Mouse (Mus musculus) lung, postnatal 0 days (tissue): ENCODE data around the gene Zfp326. TPM values are rescaled to one million over a fixed set of nuclear protein-coding genes. Genes with fewer than 3 reads are reported as not detected.

Experiments used
- ATAC-seq: fragments of 200-750 bp; cut with Nextera tagmentation; 2 replicates; pipeline ENCODE4 v1.8.0; 2017; ENCODE audit warnings: moderate library complexity
- DNase-seq: peaks from one replicate; pipeline ENCODE4 v3.0.0-alpha.2; 2016; ENCODE audit warnings: low spot score
- H3K27ac ChIP-seq: fragments of 300-500 bp; sonication (generic); 2 replicates; pipeline ENCODE4 v1.5.1; 2014; ENCODE audit warnings: antibody characterized with exemption, mild to moderate bottlenecking, low read length, mixed read lengths
- H3K27me3 ChIP-seq: fragments of 300-500 bp; sonication (generic); replicated peaks from 2 replicates; pipeline ENCODE4 v1.6.1; 2014; ENCODE audit warnings: low read length, mixed read lengths; ENCODE audit not compliant: insufficient read depth
- H3K36me3 ChIP-seq: fragments of 300-500 bp; sonication (generic); 2 replicates; pipeline ENCODE4 v1.6.1; 2014; ENCODE audit warnings: low read length, mixed read lengths; ENCODE audit not compliant: insufficient read depth
- H3K4me1 ChIP-seq: fragments of 300-500 bp; sonication (generic); 2 replicates; pipeline ENCODE4 v1.6.1; 2014; ENCODE audit warnings: antibody characterized with exemption, low read depth, low read length, mixed read lengths; ENCODE audit not compliant: insufficient read depth
- H3K4me2 ChIP-seq: fragments of 300-500 bp; sonication (generic); replicated peaks from 2 replicates; pipeline ENCODE4 v1.6.1; 2014; ENCODE audit warnings: low read depth, mild to moderate bottlenecking, low read length, moderate library complexity, mixed read lengths
- H3K4me3 ChIP-seq: fragments of 300-500 bp; sonication (generic); 2 replicates; pipeline ENCODE4 v1.5.1; 2014; ENCODE audit warnings: low read depth, low read length
- H3K9ac ChIP-seq: fragments of 300-500 bp; sonication (generic); replicated peaks from 2 replicates; pipeline ENCODE4 v1.6.1; 2014; ENCODE audit warnings: low read depth, mild to moderate bottlenecking
- H3K9me3 ChIP-seq: fragments of 300-500 bp; sonication (generic); 2 replicates; pipeline ENCODE4 v1.6.1; 2016; ENCODE audit warnings: low read length, mixed read lengths
- CTCF ChIP-seq: IDR thresholded peaks from 2 replicates; pipeline ENCODE4 v1.5.1; 2016; ENCODE audit warnings: antibody characterized with exemption, mild to moderate bottlenecking
- EP300 ChIP-seq: IDR thresholded peaks from 2 replicates; pipeline ENCODE4 v1.6.1; 2016; ENCODE audit warnings: antibody characterized with exemption, mild to moderate bottlenecking, control low read depth
- WGBS: fragments of 180-500 bp; shearing (Covaris S2); extraction: QIAGEN DNeasy Blood & Tissue Kit; methylation state at CpG from one replicate; pipeline ENCODE4 v1.1.7; 2014; 5-methylcytosine and 5-hydroxymethylcytosine counted together
- polyA plus RNA-seq: library from polyadenylated mRNA; unstranded; fragments of >200 nt; fragmentation: Nextera tagmentation; extraction: Ambion mirVana; gene quantifications from 2 replicates; pipeline ENCODE4 v1.2.1, GENCODE M21; 2015

Zfp326 gene
- 28.5 and 31.1 TPM in 2 replicates for polyA plus RNA-seq

GRCm38 (mm10) chr5:105876068-105876924, at the start of gene Zfp326:
Zfp326 (plus strand) TSS chr5:105876565.
- Histone ChIP-seq H3K4me2 (peak within 1 kb of the TSS; percentile 67), H3K4me3 (peak within 1 kb of the TSS; percentile 97), H3K4me1 (no peaks in the 10 kb centered on the region; the same call in 1 of the 2 replicates), H3K27me3 (no peaks in the 10 kb centered on the region), H3K9ac (peak within 1 kb of the TSS; percentile 99), H3K27ac (peak within 1 kb of the TSS; percentile 92), H3K36me3 (no peaks in the 10 kb centered on the region), H3K9me3 (no peaks in the 10 kb centered on the region)
- ATAC-seq (peak; percentile 98), DNase-seq (peak; percentile 96)
- peak; percentile 32; the same call in 1 of the 2 replicates for TF ChIP-seq EP300
- TF ChIP-seq CTCF, result peak; percentile 28
- under 1% methylated on average over 46 of the region's 83 CpGs for WGBS

- Histone ChIP-seq H3K9me3 (no peaks in the 10 kb centered on the region), H3K9ac (no peak overlapping the region), H3K4me3 (no peak overlapping the region), H3K27me3 (no peaks in the 10 kb centered on the region), H3K27ac (no peak overlapping the region), H3K4me2 (no peak overlapping the region), H3K4me1 (peaks cover 5% of the 10 kb centered on the region; the same call in 1 of the 2 replicates), H3K36me3 (no peaks in the 10 kb centered on the region)
- DNase-seq, result no peak
- TF ChIP-seq EP300, result no peak
- ATAC-seq, result no peak
- WGBS, result 68% methylated on average over 5 of the region's 5 CpGs
These were observed 49.4 kb upstream of the Zfp326 start for GRCm38 (mm10) chr5:105826916-105827510.

DNA sequence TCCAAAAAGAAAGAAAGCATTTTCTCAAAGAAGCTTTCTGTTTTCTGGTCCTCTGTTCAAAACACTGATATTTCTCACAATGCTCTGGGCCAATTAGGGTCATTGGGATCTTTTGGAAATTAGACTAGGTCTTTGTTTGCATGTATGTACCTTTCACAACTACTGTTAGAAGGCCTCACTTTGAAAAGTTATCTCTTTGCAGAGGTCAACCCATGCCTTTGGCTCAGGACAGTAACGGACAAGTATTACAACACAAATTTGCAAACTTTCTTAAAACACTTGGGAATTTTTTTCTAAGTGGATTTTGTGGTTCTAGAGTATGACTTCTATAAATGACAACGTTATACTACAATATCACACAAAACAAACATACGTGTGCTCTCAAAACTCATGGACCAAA, 48.3 kb upstream of the Zfp326 start:
- Histone ChIP-seq H3K27ac (no peak overlapping the region), H3K27me3 (no peaks in the 10 kb centered on the region), H3K4me2 (no peak overlapping the region), H3K4me1 (peaks cover 5% of the 10 kb centered on the region; the same call in 1 of the 2 replicates), H3K9me3 (no peaks in the 10 kb centered on the region), H3K4me3 (no peak overlapping the region), H3K9ac (no peak overlapping the region), H3K36me3 (no peaks in the 10 kb centered on the region)
- WGBS, result 68% methylated on average over 3 of the region's 3 CpGs
- TF ChIP-seq CTCF, result no peak
- TF ChIP-seq EP300, result no peak
- DNase-seq (no peak), ATAC-seq (no peak)

GRCm38 (mm10) chr5:105829008-105829586, 47.3 kb upstream of the Zfp326 start:
- H3K4me3 ChIP-seq, result no peak overlapping the region
- DNase-seq (peak; percentile 76), ATAC-seq (peak; percentile 82)
- peaks cover 5% of the 10 kb centered on the region; the same call in 1 of the 2 replicates for H3K4me1 ChIP-seq
- TF ChIP-seq EP300, result peak; percentile 65
- no peak for TF ChIP-seq CTCF
- WGBS, result 24% methylated on average over 7 of the region's 7 CpGs
- no peaks in the 10 kb centered on the region for H3K9me3 ChIP-seq
- no peaks in the 10 kb centered on the region for H3K36me3 ChIP-seq
- 0 out of 2 replicates have a peak overlapping the region, but pooled peaks have one; percentile 2 for H3K9ac ChIP-seq
- H3K27me3 ChIP-seq, result no peaks in the 10 kb centered on the region
- no peak overlapping the region for H3K4me2 ChIP-seq
- peak overlapping the region; percentile 60 for H3K27ac ChIP-seq

DNA sequence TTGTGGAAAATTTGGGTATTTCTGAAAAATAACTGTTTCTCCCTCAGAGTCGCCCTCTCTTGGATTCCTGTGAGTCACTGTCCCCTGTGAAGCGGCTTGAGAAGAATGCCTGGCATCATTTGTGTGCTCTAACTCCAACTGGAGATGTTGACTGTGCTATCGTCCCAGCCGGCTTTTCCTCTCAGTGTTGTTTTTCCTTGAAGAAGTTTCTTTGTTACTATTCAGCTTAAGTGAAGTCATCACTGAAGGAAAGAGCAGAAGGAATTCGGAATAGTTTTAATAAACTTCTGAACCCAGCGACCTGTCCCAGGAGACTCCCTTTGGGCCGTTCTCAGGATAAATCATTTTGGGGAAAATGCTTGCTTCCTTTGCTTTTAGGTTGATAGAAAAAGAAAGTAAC, 44.2 kb upstream of the Zfp326 start:
- TF ChIP-seq EP300 (no peak), CTCF (no peak)
- no peak overlapping the region for H3K4me3 ChIP-seq
- no peak overlapping the region for H3K9ac ChIP-seq
- H3K27ac ChIP-seq, result no peak overlapping the region
- DNase-seq, result no peak
- 60% methylated on average over 7 of the region's 7 CpGs for WGBS
- ATAC-seq, result no peak
- H3K9me3 ChIP-seq, result no peaks in the 10 kb centered on the region
- no peaks in the 10 kb centered on the region for H3K36me3 ChIP-seq
- H3K4me2 ChIP-seq, result no peak overlapping the region
- no peaks in the 10 kb centered on the region for H3K27me3 ChIP-seq
- H3K4me1 ChIP-seq, result 0 out of 2 replicates have a peak, but pooled peaks cover 6% of the 10 kb centered on the region

- no peak overlapping the region for H3K4me2 ChIP-seq
- TF ChIP-seq EP300 (no peak), CTCF (no peak)
These were observed 42.4 kb upstream of the Zfp326 start for GRCm38 (mm10) chr5:105833923-105834322.

More at GRCm38 (mm10) chr5:105833923-105834322, 42.4 kb upstream of the Zfp326 start:
- Histone ChIP-seq H3K36me3 (no peaks in the 10 kb centered on the region), H3K9ac (no peak overlapping the region), H3K27ac (no peak overlapping the region), H3K9me3 (no peaks in the 10 kb centered on the region), H3K27me3 (no peaks in the 10 kb centered on the region), H3K4me3 (no peak overlapping the region), H3K4me1 (0 out of 2 replicates have a peak, but pooled peaks cover 6% of the 10 kb centered on the region)
- ATAC-seq, result no peak
- 61% methylated on average over 3 of the region's 3 CpGs for WGBS
- no peak for DNase-seq
